Mouse (Mus musculus): Measurements from ENCODE around the gene Gm49396. TPM values are rescaled to one million over a fixed set of nuclear protein-coding genes. Genes with fewer than 3 reads are reported as not detected.

Gene Gm49396
- total and polyA plus RNA-seq, 2 experiments from 2014 or later = 6.0 to 7.2 TPM

GRCm38 (mm10) chr7:30590927-30591604, 27.9 kb downstream of the Gm49396 start:
- ATAC-seq (ENCODE audit: low FRiP score) (no peak), DNase-seq (ENCODE audit: low spot score) (no peak)
- Histone ChIP-seq H3K4me2 (ENCODE audit: low read depth, low read length, poor library complexity, severe bottlenecking) (no peak overlapping the region), H3K9me3 (ENCODE audit: low read length) (no peaks in the 10 kb centered on the region), H3K27ac (ENCODE audit: low read depth, low read length) (no peak overlapping the region), H3K9ac (replicated peaks; ENCODE audit: low read length, poor library complexity, severe bottlenecking) (no peak overlapping the region), H3K27me3 (ENCODE audit: insufficient read depth, low read length) (no peaks in the 10 kb centered on the region), H3K36me3 (ENCODE audit: insufficient read depth, low read length) (peaks cover under 1% of the 10 kb centered on the region; the same call in 1 of the 2 replicates), H3K4me1 (ENCODE audit: insufficient read depth, low read length) (peaks cover 9% of the 10 kb centered on the region; the same call in 1 of the 2 replicates), H3K4me3 (ENCODE audit: low read depth, low read length) (no peak overlapping the region)
- no peak for TF ChIP-seq CTCF (IDR thresholded peaks at IDR 0.05)
- WGBS = 89% methylated on average over 9 of the region's 9 CpGs

- 29% methylated on average over 4 of the region's 4 CpGs for WGBS
- H3K4me1 ChIP-seq (ENCODE audit: insufficient read depth, low read length) = peaks cover 9% of the 10 kb centered on the region; the same call in 1 of the 2 replicates
- no peak overlapping the region for H3K4me2 ChIP-seq (ENCODE audit: low read depth, low read length, poor library complexity, severe bottlenecking)
- H3K9me3 ChIP-seq (ENCODE audit: low read length) = no peaks in the 10 kb centered on the region
- DNase-seq (ENCODE audit: low spot score) (no peak), ATAC-seq (ENCODE audit: low FRiP score) (no peak)
- H3K9ac ChIP-seq (replicated peaks; ENCODE audit: low read length, poor library complexity, severe bottlenecking) = no peak overlapping the region; the same call in 1 of the 2 replicates
- TF ChIP-seq CTCF (IDR thresholded peaks at IDR 0.05) = no peak
- H3K27ac ChIP-seq (ENCODE audit: low read depth, low read length) = no peak overlapping the region
- no peaks in the 10 kb centered on the region for H3K36me3 ChIP-seq (ENCODE audit: insufficient read depth, low read length)
- no peaks in the 10 kb centered on the region for H3K27me3 ChIP-seq (ENCODE audit: insufficient read depth, low read length)
- no peak overlapping the region for H3K4me3 ChIP-seq (ENCODE audit: low read depth, low read length)
Observed at GRCm38 (mm10) chr7:30591605-30591951, 28.4 kb downstream of the Gm49396 start.

GRCm38 (mm10) chr7:30592772-30593423, 29.8 kb downstream of the Gm49396 start:
- Histone ChIP-seq H3K4me1 (ENCODE audit: insufficient read depth, low read length) (no peaks in the 10 kb centered on the region), H3K9ac (replicated peaks; ENCODE audit: low read length, poor library complexity, severe bottlenecking) (no peak overlapping the region), H3K27me3 (ENCODE audit: insufficient read depth, low read length) (no peaks in the 10 kb centered on the region), H3K4me3 (ENCODE audit: low read depth, low read length) (no peak overlapping the region), H3K9me3 (ENCODE audit: low read length) (no peaks in the 10 kb centered on the region), H3K4me2 (ENCODE audit: low read depth, low read length, poor library complexity, severe bottlenecking) (no peak overlapping the region), H3K36me3 (ENCODE audit: insufficient read depth, low read length) (no peaks in the 10 kb centered on the region), H3K27ac (ENCODE audit: low read depth, low read length) (no peak overlapping the region)
- TF ChIP-seq CTCF (IDR thresholded peaks at IDR 0.05) = no peak
- ATAC-seq (ENCODE audit: low FRiP score) (no peak), DNase-seq (ENCODE audit: low spot score) (no peak)
- WGBS = 65% methylated on average over 5 of the region's 5 CpGs

GRCm38 (mm10) chr7:30593579-30594509, 30.7 kb downstream of the Gm49396 start:
- ATAC-seq (ENCODE audit: low FRiP score) (no peak), DNase-seq (ENCODE audit: low spot score) (no peak)
- H3K9me3 ChIP-seq (ENCODE audit: low read length) = no peaks in the 10 kb centered on the region
- 65% methylated on average over 10 of the region's 10 CpGs for WGBS
- H3K27ac ChIP-seq (ENCODE audit: low read depth, low read length) = no peak overlapping the region
- no peak for TF ChIP-seq CTCF (IDR thresholded peaks at IDR 0.05)
- H3K27me3 ChIP-seq (ENCODE audit: insufficient read depth, low read length) = no peaks in the 10 kb centered on the region
- H3K4me1 ChIP-seq (ENCODE audit: insufficient read depth, low read length) = no peaks in the 10 kb centered on the region
- H3K36me3 ChIP-seq (ENCODE audit: insufficient read depth, low read length) = no peaks in the 10 kb centered on the region
- no peak overlapping the region for H3K4me3 ChIP-seq (ENCODE audit: low read depth, low read length)
- no peak overlapping the region for H3K9ac ChIP-seq (replicated peaks; ENCODE audit: low read length, poor library complexity, severe bottlenecking)
- no peak overlapping the region for H3K4me2 ChIP-seq (ENCODE audit: low read depth, low read length, poor library complexity, severe bottlenecking)

GRCm38 (mm10) chr7:30594510-30595024, 31.4 kb downstream of the Gm49396 start:
- Histone ChIP-seq H3K4me3 (ENCODE audit: low read depth, low read length) (no peak overlapping the region), H3K27me3 (ENCODE audit: insufficient read depth, low read length) (no peaks in the 10 kb centered on the region), H3K9ac (replicated peaks; ENCODE audit: low read length, poor library complexity, severe bottlenecking) (no peak overlapping the region), H3K27ac (ENCODE audit: low read depth, low read length) (no peak overlapping the region), H3K4me1 (ENCODE audit: insufficient read depth, low read length) (no peaks in the 10 kb centered on the region), H3K36me3 (ENCODE audit: insufficient read depth, low read length) (no peaks in the 10 kb centered on the region), H3K9me3 (ENCODE audit: low read length) (no peaks in the 10 kb centered on the region), H3K4me2 (ENCODE audit: low read depth, low read length, poor library complexity, severe bottlenecking) (no peak overlapping the region)
- DNase-seq (ENCODE audit: low spot score) (no peak), ATAC-seq (ENCODE audit: low FRiP score) (no peak)
- 72% methylated on average over 3 of the region's 4 CpGs for WGBS
- no peak for TF ChIP-seq CTCF (IDR thresholded peaks at IDR 0.05)

All from midbrain, postnatal 0 days (tissue).